Mouse (Mus musculus): ENCODE results near the gene Fbxw18.
A peak's percentile ranks its signal among the peaks of the same experiment; 100 is the strongest.
"Not testable (repeated sequence)": the region's sequence is repeated elsewhere in the genome, so short reads cannot be mapped to it uniquely, and the experiment has no call there.

Gene Fbxw18

GRCm38 (mm10) chr9:109702600-109702999 lies at the start of gene Fbxw18:
Gene Fbxw18, minus strand, starts transcription at chr9:109702700.
- DNase-seq (ENCODE audit: low read depth, low spot score) = not testable (repeated sequence)

GRCm38 (mm10) chr9:109745989-109746388 lies 43.5 kb upstream of the Fbxw18 start, which contains the start of gene Fbxw26:
Gene Fbxw26, minus strand, starts transcription at chr9:109746089.
- not testable (repeated sequence) for DNase-seq (ENCODE audit: low read depth, low spot score)

GRCm38 (mm10) chr9:109685299-109685698 lies 17.2 kb downstream of the Fbxw18 start:
- peak; percentile 33 for DNase-seq (ENCODE audit: low read depth, low spot score)

- DNase-seq (ENCODE audit: low read depth, low spot score) = not testable (repeated sequence)
Observed at GRCm38 (mm10) chr9:109664552-109664951, 37.9 kb downstream of the Fbxw18 start, which contains the start of gene Fbxw25. Gene Fbxw25, minus strand, starts transcription at chr9:109664652.
